Mouse (Mus musculus) thymus, postnatal 0 days (tissue): Measurements from ENCODE around the gene Srgap2. TPM values are rescaled to one million over a fixed set of nuclear protein-coding genes. Genes with fewer than 3 reads are reported as not detected.

Experiments used
- DNase-seq: peaks from one replicate; pipeline ENCODE4 v3.0.0-alpha.2; 2015; ENCODE audit warnings: low spot score
- polyA plus RNA-seq: library from polyadenylated mRNA; unstranded; fragments of >200 nt; fragmentation: Nextera tagmentation; extraction: Ambion mirVana; gene quantifications from 2 replicates; pipeline ENCODE4 v1.2.1, GENCODE M21; 2015

Gene Srgap2
- polyA plus RNA-seq, 1 experiment from 2014 or later, result 8.6 TPM

GRCm38 (mm10) chr1:131417821-131418660 is 109.1 kb downstream of the Srgap2 start:
- peak; percentile 19 for DNase-seq

DNA sequence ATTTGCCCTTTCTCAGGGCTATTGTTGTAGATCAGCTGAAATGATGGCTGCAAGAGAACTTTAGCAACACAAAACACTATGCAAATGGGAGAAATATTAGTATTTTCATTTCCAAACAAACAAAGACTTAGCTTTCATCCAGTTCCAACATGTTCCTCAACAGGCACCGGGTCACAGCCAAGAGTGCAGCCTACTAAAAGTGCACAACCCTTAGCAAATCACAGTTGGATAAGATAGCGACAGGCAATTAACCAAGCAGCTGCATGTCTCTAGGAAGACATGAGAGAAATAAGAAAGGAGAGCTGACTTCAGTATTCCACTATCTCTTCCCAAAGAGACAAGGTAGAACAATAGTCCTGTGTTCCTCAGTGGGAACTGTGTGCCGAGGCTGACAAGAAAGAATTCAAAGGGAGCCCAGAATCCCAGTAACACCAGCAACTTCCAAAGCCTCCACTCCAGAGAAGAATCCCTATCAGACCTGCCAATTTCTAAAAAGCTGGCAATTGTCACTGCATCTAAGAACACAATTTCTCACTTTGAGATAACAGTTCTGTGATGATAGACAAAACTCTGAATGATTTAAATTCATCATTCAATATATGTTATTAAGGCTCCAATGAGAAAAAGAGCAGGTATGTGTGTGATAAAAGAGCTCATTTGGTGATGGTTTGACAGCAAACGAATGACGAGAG is 109.9 kb downstream of the Srgap2 start:
- DNase-seq, result no peak

DNA sequence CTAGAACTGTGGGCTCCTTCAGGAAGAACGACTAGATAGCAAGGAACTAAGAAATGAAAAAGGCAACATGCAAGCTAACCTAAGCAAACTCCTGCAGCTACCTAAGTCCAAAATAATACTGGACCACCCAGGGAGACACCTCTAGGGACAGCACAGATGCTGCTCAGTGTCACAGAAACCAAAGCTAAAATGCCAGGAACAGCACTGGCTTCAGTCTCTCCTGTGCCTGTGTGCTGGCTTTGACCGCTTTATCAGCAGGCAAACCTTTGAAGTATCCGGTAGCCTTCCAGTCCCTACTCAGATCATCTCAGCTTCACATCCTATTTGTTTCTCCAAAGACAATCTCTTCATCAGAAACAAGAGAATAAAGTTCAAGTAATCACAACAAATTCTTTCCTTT is 123.6 kb downstream of the Srgap2 start:
- no peak for DNase-seq

DNA sequence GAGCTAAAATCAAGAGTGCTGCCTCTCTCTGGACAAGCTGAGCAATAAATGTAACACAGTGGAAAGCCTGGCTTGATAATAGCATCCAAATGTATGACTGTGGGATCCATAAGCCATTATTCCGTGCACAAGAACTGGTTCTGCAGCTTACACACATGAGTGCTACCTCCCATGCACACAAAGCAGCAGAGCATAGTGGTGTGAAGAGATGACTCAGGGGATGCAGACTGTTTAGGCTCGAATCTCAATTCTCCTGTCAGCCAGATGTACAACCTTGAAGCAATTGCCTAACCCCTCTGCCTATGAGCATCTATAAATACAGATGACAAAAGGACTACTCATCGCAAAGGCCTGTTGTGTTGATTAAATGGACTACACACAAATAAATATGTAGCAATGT is 126.3 kb downstream of the Srgap2 start:
- no peak for DNase-seq

GRCm38 (mm10) chr1:131398181-131398580 is 129.0 kb downstream of the Srgap2 start:
- no peak for DNase-seq

- DNase-seq, result peak; percentile 69
Observed at GRCm38 (mm10) chr1:131384406-131384805, 142.7 kb downstream of the Srgap2 start.

DNA sequence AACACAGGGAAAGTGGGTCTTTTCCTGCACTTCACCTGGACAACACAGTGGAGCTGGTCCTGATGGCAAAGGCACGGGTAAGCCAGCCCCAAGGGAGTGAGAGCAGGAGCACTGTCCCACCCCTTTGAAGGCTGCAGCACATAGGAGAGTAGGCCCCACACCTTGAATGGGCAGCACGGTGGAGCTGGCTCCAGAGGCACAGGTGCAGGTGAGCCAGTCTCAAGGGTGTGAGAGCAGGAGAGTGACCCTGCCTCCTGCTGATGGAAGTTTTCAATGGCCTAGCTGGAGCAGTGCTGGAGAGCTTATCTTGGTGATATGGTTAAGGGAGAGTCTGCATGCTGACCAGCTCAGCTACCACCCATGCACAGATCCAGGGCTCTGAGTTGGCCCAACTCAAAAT is 145.0 kb downstream of the Srgap2 start:
- no peak for DNase-seq

- no peak for DNase-seq
Observed at GRCm38 (mm10) chr1:131380254-131380653, 146.9 kb downstream of the Srgap2 start.

GRCm38 (mm10) chr1:131378914-131379474 is 148.2 kb downstream of the Srgap2 start:
- DNase-seq, result no peak

DNA sequence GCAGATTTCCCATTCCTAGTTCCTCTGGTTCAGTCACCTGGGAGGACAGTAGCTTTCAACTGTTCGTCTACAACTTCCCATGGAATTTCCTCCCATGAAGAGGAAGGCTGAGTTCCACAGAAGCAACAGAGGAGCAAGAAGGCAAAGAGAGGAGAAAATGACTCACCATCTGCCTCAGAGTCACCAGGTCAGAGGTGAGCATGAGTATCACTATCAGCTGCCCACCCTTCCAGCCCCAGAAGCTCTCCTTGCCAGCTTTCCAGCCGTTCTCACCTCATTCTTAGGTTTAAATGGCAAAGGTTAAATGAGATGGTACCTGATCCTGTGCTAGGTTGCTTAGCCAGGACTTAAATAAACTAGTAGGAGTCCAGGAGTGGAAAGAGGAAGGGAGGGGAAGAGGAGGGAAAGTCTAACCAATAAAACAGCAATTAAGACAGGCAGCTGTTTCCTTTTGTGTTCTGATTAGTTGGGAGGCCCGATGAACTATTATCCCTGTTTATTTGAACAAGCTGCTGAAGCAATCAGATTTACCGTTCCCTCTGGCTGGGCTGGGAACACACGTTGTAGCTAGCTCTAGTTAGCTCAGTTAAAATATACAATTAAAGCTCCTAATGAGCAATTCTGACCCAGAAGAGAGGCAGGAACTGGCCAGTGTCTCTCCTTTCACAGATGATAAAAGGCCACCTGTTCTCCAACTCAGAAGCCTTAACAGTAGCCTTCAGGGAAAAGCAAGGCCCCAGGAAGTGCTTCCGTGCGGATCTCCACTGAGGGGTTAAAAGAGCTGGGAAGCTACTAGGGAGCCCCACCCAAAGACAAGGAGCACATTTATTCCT is 148.9 kb downstream of the Srgap2 start:
- no peak for DNase-seq

- no peak for DNase-seq
Observed at GRCm38 (mm10) chr1:131365832-131366231, 161.3 kb downstream of the Srgap2 start.

- no peak for DNase-seq
Observed at GRCm38 (mm10) chr1:131364432-131364831, 162.7 kb downstream of the Srgap2 start.

DNA sequence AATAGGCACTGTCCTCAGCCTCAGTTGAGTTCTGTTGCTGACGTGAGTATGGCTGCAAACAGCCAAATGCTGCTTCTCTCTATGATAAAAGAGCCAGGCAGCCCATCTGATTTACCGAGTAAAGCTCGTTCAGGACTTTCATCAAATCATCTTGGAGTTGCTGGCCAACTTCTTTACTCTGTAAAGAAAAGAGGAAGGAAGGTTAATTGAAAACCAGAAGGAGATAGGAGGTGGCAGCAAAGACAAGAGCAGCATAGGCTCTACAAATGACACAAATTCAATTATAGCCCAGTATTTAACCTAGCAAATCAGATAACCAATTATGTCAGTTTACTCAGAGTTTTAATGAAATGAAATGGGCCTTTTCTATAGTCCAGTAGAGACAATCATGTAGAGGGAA is 163.3 kb downstream of the Srgap2 start:
- no peak for DNase-seq

- no peak for DNase-seq
Observed at GRCm38 (mm10) chr1:131362089-131362488, 165.1 kb downstream of the Srgap2 start.

- no peak for DNase-seq
Observed at GRCm38 (mm10) chr1:131360800-131361199, 166.4 kb downstream of the Srgap2 start.

DNA sequence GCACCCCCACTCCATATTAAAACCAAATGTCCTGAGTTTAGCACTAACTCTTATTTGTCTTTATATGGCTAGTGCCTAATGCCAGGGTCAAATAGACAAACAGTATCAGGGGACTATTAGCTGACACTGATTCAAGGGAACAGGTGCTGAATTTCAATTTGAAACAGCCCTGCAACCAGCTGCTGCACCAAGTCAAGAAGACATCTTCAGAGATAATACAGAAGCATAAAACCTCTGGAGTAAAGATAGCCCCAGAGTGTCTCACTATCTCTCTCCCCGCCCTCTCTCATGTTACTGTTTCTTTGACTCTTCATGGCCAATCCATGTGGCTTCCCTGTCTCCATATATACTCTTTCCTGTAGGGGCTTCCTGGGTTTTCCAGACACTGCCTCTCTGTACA is 167.5 kb downstream of the Srgap2 start:
- no peak for DNase-seq

DNA sequence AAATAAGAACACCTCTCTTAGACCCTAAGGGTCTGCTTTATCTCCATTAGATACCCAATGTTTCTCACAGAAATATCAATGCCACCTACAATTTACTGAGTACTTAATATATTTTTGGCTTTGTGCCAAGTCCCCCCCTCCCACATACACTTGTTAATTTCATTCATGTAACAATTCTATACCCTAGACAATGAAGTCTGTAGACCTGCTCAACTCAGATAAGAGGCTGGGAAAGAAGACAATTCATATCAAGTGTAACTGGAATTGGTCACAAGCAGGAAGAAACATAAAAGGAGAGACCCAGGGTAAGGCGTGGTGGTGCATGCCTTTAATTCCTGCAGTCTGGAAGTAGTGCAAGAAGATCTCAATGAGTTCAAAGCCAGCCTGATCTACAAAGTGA is 169.9 kb downstream of the Srgap2 start:
- no peak for DNase-seq

GRCm38 (mm10) chr1:131351436-131351835 is 175.7 kb downstream of the Srgap2 start:
- DNase-seq, result no peak

DNA sequence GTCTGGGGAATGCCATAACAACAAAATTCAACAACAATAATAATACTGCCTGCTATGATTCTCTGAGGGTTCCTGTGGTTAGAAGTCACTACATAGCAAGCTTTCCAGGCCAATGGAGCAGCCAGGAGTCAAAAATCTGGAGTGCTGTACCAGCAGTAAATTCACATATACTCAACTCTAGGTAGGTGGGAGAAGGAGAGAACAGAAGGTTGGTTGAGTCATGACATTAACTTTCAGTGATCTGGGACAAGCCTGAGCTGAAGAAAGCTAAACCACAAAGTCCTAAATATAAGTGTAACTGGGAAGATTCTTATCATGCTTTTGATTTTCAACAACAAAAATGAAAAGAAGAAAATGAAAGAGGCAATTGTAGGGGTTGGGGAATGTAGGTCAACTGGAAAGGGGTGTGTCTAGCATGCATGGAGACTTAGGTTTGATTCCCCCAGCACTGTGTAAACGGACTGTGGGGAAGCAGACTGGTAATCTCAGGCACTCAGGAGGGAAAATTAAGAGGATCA is 177.1 kb downstream of the Srgap2 start:
- peak; percentile 65 for DNase-seq

GRCm38 (mm10) chr1:131347708-131348107 is 179.4 kb downstream of the Srgap2 start:
- no peak for DNase-seq

DNA sequence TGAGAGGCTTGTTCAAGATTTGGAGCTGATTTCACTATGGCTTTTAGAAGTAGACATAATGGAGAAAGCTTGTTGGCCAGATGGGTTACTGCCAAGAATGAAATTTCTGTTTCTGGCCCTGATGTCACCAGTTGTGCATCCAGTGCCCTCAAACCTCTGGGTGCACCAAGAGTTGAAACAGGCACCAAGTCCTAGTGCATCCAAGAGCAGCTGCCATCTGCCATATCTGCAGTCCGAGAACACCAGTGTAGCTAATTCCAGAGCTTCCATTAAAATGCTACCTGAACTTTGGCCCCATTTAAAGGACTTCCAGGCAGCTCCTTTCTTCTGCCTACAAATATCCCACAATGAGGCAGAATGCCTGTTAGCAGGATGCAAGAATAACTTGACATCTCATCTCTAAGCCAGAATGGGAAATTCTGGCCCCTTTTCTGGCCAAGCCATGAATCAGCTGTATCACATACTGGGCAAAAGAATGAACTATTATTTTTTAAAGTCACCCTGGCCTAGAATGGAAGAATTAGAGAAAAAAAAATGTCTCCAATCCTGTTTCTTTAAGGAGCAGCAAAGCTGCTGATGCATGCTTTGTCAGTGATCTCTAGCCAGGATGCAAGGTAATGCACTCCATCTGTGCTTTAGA is 180.1 kb downstream of the Srgap2 start:
- no peak for DNase-seq
